Mouse (Mus musculus): ENCODE data around the gene Dennd5b.

Gene Dennd5b

DNA sequence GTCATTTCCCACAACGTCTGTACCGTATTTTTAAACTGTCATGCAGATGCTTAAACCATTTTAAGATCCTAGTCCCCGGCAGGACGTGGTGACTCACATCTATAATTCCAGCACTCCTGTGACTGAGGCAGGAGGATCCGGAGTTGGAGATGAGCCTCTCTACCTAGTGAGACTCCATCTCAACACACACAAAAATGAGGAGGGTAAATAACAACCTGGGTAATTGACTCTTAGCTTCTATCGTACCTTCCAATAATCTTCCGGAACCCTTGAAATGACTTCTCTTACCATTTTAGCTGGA lies 413 bp upstream of the Dennd5b start:
- DNase-seq (ENCODE audit: extremely low spot score, low read depth, low spot score) = no peak

GRCm38 (mm10) chr6:149100174-149101075 lies 1.1 kb downstream of the Dennd5b start:
- DNase-seq (ENCODE audit: extremely low spot score, low read depth, low spot score) = no peak

GRCm38 (mm10) chr6:149098993-149099392 lies 2.5 kb downstream of the Dennd5b start:
- no peak for DNase-seq (ENCODE audit: extremely low spot score, low read depth, low spot score)

DNA sequence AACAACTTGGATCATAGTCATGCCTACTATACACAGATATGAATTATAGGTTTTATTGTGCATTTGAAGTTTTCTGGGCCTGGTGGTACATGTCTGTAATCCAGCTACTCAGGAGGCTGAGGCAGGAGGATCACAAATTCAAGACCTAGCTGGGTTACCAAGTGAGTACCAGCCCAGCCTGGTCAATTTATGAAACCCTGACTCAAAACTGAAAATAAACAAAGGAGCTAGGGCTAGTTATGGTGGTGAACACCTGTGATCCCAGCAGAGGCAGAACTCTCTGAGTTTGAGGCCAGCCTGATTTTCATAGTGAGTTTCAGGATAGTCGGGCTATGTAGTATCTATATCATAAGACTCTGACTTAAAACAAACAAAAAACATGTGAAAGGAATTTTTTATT lies 4.2 kb downstream of the Dennd5b start:
- DNase-seq (ENCODE audit: extremely low spot score, low read depth, low spot score) = no peak

DNA sequence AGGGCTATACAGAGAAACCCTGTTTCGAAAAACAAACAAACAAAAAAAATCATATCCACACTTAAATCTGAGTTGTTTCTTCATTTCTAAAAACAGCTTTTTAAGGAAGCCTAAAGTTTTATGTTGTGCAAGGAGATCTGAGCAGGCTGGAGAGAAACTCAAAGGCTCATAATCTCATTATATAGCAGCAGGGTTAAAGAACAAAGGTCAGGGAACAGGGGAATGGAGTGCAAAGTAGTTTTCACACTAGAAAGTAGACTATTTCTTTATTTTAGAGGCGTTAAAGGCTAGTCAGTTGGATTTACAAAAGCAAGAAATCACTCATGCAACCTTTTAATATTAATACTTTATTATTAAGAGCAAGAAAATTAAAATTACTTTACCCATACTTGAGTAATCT lies 5.2 kb downstream of the Dennd5b start:
- no peak for DNase-seq (ENCODE audit: extremely low spot score, low read depth, low spot score)

DNA sequence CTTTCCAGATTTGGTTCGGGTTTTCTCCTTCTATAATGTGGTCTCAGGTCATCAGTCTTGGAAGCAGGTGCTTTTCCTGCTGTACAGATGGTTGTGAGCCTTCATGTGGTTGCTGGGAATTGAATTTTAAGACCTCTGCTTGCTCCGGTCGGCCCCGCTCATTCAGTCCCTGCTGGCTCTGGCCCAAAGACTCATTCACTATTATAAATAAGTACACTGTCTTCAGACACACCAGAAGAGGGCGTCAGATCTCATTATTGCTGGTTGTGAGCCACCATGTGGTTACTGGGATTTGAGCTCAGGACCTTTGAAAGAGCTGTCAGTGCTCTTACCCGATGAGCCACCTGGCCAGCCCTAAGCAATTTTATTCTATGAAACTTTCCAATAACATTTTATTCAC lies 6.1 kb downstream of the Dennd5b start:
- DNase-seq (ENCODE audit: extremely low spot score, low read depth, low spot score) = no peak

DNA sequence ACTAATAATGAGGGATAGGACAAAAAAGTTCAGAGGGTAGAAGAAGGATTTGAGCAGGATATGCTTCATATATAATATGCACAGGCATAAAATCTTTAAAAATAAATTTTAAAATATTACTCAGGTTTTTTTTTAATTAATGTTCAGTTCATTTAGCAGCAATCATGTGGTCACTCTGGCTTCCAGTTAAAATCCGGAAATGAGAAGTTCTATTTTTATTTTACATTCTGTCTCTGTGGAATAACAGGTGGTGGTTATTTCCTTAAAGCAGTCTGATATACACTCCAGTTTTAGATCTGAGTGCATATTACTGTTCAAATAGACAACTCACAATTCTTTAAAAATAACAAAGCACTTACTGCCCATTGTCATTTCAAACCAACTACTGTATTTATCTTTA lies 6.9 kb downstream of the Dennd5b start:
- no peak for DNase-seq (ENCODE audit: extremely low spot score, low read depth, low spot score)

- no peak for DNase-seq (ENCODE audit: extremely low spot score, low read depth, low spot score)
These were observed 8.0 kb downstream of the Dennd5b start for GRCm38 (mm10) chr6:149093465-149093864.

- DNase-seq (ENCODE audit: extremely low spot score, low read depth, low spot score) = no peak
These were observed 9.1 kb downstream of the Dennd5b start for GRCm38 (mm10) chr6:149092406-149092805.

DNA sequence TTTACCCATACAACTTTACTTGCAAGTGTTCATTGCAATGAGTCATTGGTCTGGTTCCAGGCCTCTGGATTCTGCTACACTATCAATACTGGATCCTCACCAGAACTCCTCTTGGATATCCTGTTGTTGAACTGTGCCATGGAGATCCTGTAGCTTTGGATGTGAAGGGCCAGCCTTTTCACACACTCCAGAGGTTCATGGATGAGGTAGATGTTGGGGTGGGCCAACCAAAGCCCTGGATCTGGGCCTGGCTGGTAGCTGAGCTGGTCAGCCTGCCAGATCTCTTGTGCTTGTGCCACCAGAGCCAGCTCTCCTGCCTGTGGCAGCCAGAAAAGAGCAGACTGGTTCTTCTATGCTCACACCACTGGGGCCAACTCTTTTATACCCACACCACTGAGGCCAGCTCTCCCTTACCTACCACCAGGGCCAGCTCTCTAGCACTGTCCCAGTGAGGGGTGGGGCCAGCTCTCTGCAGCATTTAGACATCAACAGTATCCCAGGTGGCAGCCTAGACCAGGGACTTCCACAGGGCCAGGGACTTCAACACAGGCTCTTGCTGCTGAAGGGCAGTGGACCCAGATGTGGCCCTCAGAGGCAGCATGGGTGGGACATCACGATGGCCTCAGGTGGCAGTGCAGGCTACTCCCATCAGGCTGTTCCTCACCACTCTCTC lies 24.2 kb downstream of the Dennd5b start:
- DNase-seq (ENCODE audit: extremely low spot score, low read depth, low spot score) = no peak

DNA sequence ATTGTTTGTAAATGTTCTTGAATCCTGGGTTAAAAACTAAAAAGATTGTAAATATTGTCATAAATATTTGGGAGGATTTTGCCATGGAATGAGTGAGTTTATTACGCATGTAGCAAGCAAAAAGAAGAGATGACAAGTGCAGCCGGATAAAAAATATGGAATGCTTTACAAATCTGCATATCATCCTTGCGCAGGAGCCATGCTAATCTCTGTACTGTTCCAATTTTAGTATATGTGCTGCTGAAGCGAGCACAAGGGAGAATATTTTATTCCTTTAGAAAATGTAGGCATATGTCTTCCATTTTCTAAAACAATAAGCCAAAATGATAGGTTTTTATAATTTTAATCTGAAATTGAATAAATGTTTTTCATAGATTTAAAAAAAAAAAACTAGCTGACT lies 27.6 kb downstream of the Dennd5b start:
- DNase-seq (ENCODE audit: extremely low spot score, low read depth, low spot score) = no peak

DNA sequence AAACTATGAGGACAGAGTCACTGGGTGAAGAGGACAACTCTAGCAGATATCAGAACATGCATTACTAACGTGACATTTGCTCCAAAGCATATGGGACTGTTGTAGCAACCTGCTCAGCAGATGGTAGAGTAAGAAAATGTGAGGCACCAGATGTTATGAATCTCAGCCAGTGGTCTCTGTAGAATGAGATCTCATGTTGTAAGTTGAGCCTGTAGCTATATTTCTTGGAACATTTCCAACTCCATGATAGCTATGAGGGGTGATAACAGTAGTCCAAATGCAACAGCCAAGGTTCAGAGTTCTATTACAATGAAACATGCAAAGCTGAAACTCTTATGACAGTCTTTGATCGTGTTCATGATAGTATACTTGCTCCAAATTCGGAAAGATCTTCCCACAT lies 28.6 kb downstream of the Dennd5b start:
- DNase-seq (ENCODE audit: extremely low spot score, low read depth, low spot score) = no peak

GRCm38 (mm10) chr6:149070592-149071124 lies 30.8 kb downstream of the Dennd5b start:
- no peak for DNase-seq (ENCODE audit: extremely low spot score, low read depth, low spot score)

GRCm38 (mm10) chr6:149063382-149063781 lies 38.1 kb downstream of the Dennd5b start:
- DNase-seq (ENCODE audit: extremely low spot score, low read depth, low spot score) = no peak

- DNase-seq (ENCODE audit: extremely low spot score, low read depth, low spot score) = no peak
These were observed 40.7 kb downstream of the Dennd5b start for GRCm38 (mm10) chr6:149060670-149061387.

DNA sequence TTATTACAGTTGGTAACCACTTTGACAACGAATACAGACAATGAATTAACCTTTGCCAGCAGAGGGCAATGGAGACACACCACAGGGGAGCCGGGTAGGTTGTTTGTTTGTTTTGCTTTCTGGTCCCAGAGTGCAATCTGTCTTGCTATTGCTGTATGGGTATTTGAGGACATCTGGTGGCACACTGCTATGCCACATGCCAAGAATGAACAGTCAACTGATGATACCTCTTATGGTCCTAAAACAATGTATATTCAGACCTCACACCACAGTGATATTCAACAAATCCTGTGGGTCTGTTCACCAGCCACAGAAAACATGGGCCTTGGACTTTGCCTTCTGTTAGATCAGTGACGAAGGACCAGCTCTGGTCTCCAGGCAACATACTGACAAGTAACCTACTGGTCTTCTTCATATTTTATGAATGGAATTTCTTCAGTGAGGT lies 43.5 kb downstream of the Dennd5b start:
- no peak for DNase-seq (ENCODE audit: extremely low spot score, low read depth, low spot score)

GRCm38 (mm10) chr6:149054780-149055179 lies 46.7 kb downstream of the Dennd5b start:
- no peak for DNase-seq (ENCODE audit: extremely low spot score, low read depth, low spot score)

GRCm38 (mm10) chr6:149050978-149051723 lies 50.3 kb downstream of the Dennd5b start:
- no peak for DNase-seq (ENCODE audit: extremely low spot score, low read depth, low spot score)

- DNase-seq (ENCODE audit: extremely low spot score, low read depth, low spot score) = no peak
These were observed 61.4 kb downstream of the Dennd5b start for GRCm38 (mm10) chr6:149040099-149040498.

GRCm38 (mm10) chr6:149032198-149032597 lies 69.3 kb downstream of the Dennd5b start:
- no peak for DNase-seq (ENCODE audit: extremely low spot score, low read depth, low spot score)

GRCm38 (mm10) chr6:149031377-149031776 lies 70.1 kb downstream of the Dennd5b start:
- DNase-seq (ENCODE audit: extremely low spot score, low read depth, low spot score) = no peak

Data from hindlimb bud, embryonic 11.5 days (tissue).